ENCODE assay signal across 8 mouse cellular contexts in genomic region chr11:103953896-103954292, GRCm38 (mm10). TPM values are rescaled to one million over a fixed set of nuclear protein-coding genes. Genes with fewer than 3 reads are reported as not detected.
DNase-seq lines count a peak whose midpoint lies in the region; ATAC-seq lines count a peak whose summit lies in the region.

Gene Nsf (minus strand): TSS chr11:103954056.

- peak within 1 kb of the TSS; percentile 58 for H3K27ac ChIP-seq in hindbrain, embryonic 11.5 days (ENCODE audit: low read depth, low read length)

- peak; percentile 93 for ATAC-seq in hindbrain, embryonic 11.5 days (ENCODE audit: low FRiP score)

- WGBS in hindbrain, embryonic 11.5 days: under 1% methylated on average over 48 of the region's 53 CpGs

- peak within 1 kb of the TSS; percentile 77 for H3K4me2 ChIP-seq in hindbrain, embryonic 11.5 days (replicated peaks; ENCODE audit: low read depth, low read length)

- no peaks in the 10 kb centered on the region for H3K27me3 ChIP-seq in hindbrain, embryonic 11.5 days (ENCODE audit: control insufficient read depth, insufficient read depth, low read length)

- peak; percentile 79 for DNase-seq in T-cell, adult 2 months (ENCODE audit: low spot score)
- DNase-seq in cerebellum, postnatal 10 days: peak; percentile 88 to 92
- peak; percentile 61 to 82 for DNase-seq in frontal cortex, postnatal 10 days (ENCODE audit: low spot score in 2 of 2)
- peak; percentile 93 for DNase-seq in hindbrain, embryonic 11.5 days (ENCODE audit: low spot score)
- DNase-seq in layer of hippocampus, postnatal 25 days (ENCODE audit: extremely low spot score in 1 of 2, low spot score in 1 of 2): peak; percentile 68 to 80
- DNase-seq in lung, postnatal 14 days: peak; percentile 82
- peak; percentile 86 for DNase-seq in retina, embryonic 14.5 days (ENCODE audit: low spot score)
- peak; percentile 85 for DNase-seq in thymus, postnatal 4 days

- H3K4me3 ChIP-seq in hindbrain, embryonic 11.5 days (ENCODE audit: low read depth, low read length): peak within 1 kb of the TSS; percentile 85

- H3K4me1 ChIP-seq in hindbrain, embryonic 11.5 days (replicated peaks; ENCODE audit: control insufficient read depth, insufficient read depth, low read length): peaks cover 4% of the 10 kb centered on the region; the same call in 1 of the 2 replicates

- no peaks in the 10 kb centered on the region for H3K36me3 ChIP-seq in hindbrain, embryonic 11.5 days (ENCODE audit: control insufficient read depth, insufficient read depth, low read length)

- peak within 1 kb of the TSS; percentile 93 for H3K9ac ChIP-seq in hindbrain, embryonic 11.5 days (ENCODE audit: low read depth, low read length)

- no peaks in the 10 kb centered on the region for H3K9me3 ChIP-seq in hindbrain, embryonic 11.5 days (ENCODE audit: control insufficient read depth, low read length)

RNA-seq across cellular contexts. Expression of gene Nsf, which starts in this region (rescaled TPM):
- 55.0 and 59.7 TPM in 2 replicates for polyA plus RNA-seq in hindbrain, embryonic 11.5 days (2014; fragmentation: Nextera tagmentation; extraction: Ambion mirVana)
- total RNA-seq in layer of hippocampus, postnatal 25 days (2021): 1,000 to 10,000 TPM; 1,164 to 1,245 TPM

Comparison
In these comparisons a context has a peak if more than half of its experiments do, and no peak if none do; other contexts are left out.
1. Peak in every context shown above with its lines: DNase-seq, ATAC-seq, H3K4me3 ChIP-seq and H3K27ac ChIP-seq.